ENCODE assay signal across 17 mouse cellular contexts in genomic region chr11:20253088-20253487, GRCm38 (mm10). TPM values are rescaled to one million over a fixed set of nuclear protein-coding genes. Genes with fewer than 3 reads are reported as not detected.
A peak's percentile ranks its signal among the peaks of the same experiment; 100 is the strongest.
DNase-seq lines count a peak whose midpoint lies in the region.
"Had no signal": no experiment of that assay in that cellular context is flagged by ENCODE, and none has a peak within 500 bp of the region (broad histone marks: within the 10 kb centered on the region; RNA-seq: fewer than 3 reads in every experiment).

No protein-coding gene starts in this region.

- intact Hi-C loops in left cerebral cortex, postnatal 4 days (cut with DNase I): no loop called here

- DNase-seq in 3134 (ENCODE audit: extremely low read depth, insufficient read length, low spot score): peak; percentile 22
- DNase-seq in 3T3-L1 (ENCODE audit: low read depth, low spot score): peak; percentile 87
- DNase-seq in adipocyte (ENCODE audit: low spot score): peak; percentile 41
- peak; percentile 46 for DNase-seq in gonadal fat pad, adult 2 months (ENCODE audit: low read depth)
- DNase-seq in left cerebral cortex, postnatal 4 days: no peak
- no peak for DNase-seq in right cerebral cortex, postnatal 14 days
- DNase-seq: adrenal gland, adult 8-10 months; cerebellum, adult 9-10 months; cerebellum, postnatal 36 days; gastrocnemius, postnatal 25 days; heart, adult 2 months; kidney, adult 18-20 months; kidney, postnatal 4 days; liver, embryonic 13.5 days; lung, adult 18-20 months; lung, postnatal 14 days; thymus, postnatal 4 days had no signal

RNA-seq across cellular contexts. Expression of gene Cep68, which starts 3.9 kb away (rescaled TPM):
- 15.5 TPM in 2 replicates for polyA plus RNA-seq in gonadal fat pad, adult 2 months (2012; rRNA removed)
- total RNA-seq in left cerebral cortex, postnatal 4 days (2021): 10 to 100 TPM; 34.8 to 36.9 TPM

RNA-seq across cellular contexts. Expression of gene Rab1a, which starts 51.9 kb away (rescaled TPM):
- polyA plus RNA-seq in gonadal fat pad, adult 2 months (2012; rRNA removed): 61.5 and 72.3 TPM in 2 replicates
- 100 to 1,000 TPM; 224 TPM for total RNA-seq in left cerebral cortex, postnatal 4 days (2021)

Comparison
In these comparisons a context has a peak if more than half of its experiments do, and no peak if none do; other contexts are left out.
1. DNase-seq: peak in 3134 (single experiment), 3T3-L1 (single experiment), adipocyte (single experiment) and gonadal fat pad, adult 2 months (single experiment); none in left cerebral cortex, postnatal 4 days (single experiment) and right cerebral cortex, postnatal 14 days (single experiment).